Mouse (Mus musculus) activated CD4-positive, CD25-positive, alpha-beta regulatory T cell (primary cell): ENCODE measurements around the gene Hba-a2. TPM values are rescaled to one million over a fixed set of nuclear protein-coding genes. Genes with fewer than 3 reads are reported as not detected.

ENCODE experiments used
- polyA plus RNA-seq, 2 experiments: library from polyadenylated mRNA; unstranded; fragments of 100-300 nt; shearing (Covaris generic); gene quantifications; one replicate each; pipeline ENCODE4 v1.2.1; 2017

Hba-a2 gene
- 100 to 1,000 TPM; 293 to 315 TPM for polyA plus RNA-seq

GRCm38 (mm10) chr11:32296203-32296602 is at the start of gene Hba-a2:
Gene Hba-a2, plus strand, starts transcription at chr11:32296489.

GRCm38 (mm10) chr11:32267188-32267884 is 29.0 kb upstream of the Hba-a2 start, which contains the start of gene Nprl3:
Gene Nprl3, minus strand, starts transcription at chr11:32267707.

GRCm38 (mm10) chr11:32276347-32276746 is 19.9 kb upstream of the Hba-a2 start, which contains the start of gene Hba-x:
Gene Hba-x, plus strand, starts transcription at chr11:32276400.

GRCm38 (mm10) chr11:32283091-32283777 is 13.1 kb upstream of the Hba-a2 start, which contains the start of gene Hba-a1:
Gene Hba-a1, plus strand, starts transcription at chr11:32283511.

GRCm38 (mm10) chr11:32286695-32287492 is 9.4 kb upstream of the Hba-a2 start, which contains the start of gene Hbq1b:
Gene Hbq1b, plus strand, starts transcription at chr11:32286965.

GRCm38 (mm10) chr11:32299865-32300264 is 3.6 kb downstream of the Hba-a2 start, which contains the start of gene Hbq1a:
Gene Hbq1a, plus strand, starts transcription at chr11:32300069.

Other genes starting within 250 kb of the Hba-a2 start
- gene Il9r, start 96.2 kb upstream of the Hba-a2 start, polyA plus RNA-seq, result 10 to 100 TPM in 1 of 2 experiments, 1 to 10 TPM in 1; 7.2 to 23.8 TPM
- gene Snrnp25, start 91.1 kb upstream of the Hba-a2 start, polyA plus RNA-seq, result 10 to 100 TPM; 57.6 to 60.8 TPM
- 1 to 10 TPM in 1 of 2 experiments, under 1 TPM in 1; 0.15 to 2.6 TPM for gene Rhbdf1, start 74.2 kb upstream of the Hba-a2 start, polyA plus RNA-seq
- gene Mpg, start 70.0 kb upstream of the Hba-a2 start, polyA plus RNA-seq, result 10 to 100 TPM; 26.1 to 44.5 TPM
- 10 to 100 TPM; 44.2 to 46.7 TPM for gene Nprl3, start 28.8 kb upstream of the Hba-a2 start, polyA plus RNA-seq
- not detected for gene Hba-x, start 20.1 kb upstream of the Hba-a2 start, polyA plus RNA-seq
- gene Hba-a1, start 13.0 kb upstream of the Hba-a2 start, polyA plus RNA-seq, result 100 to 1,000 TPM; 183 to 235 TPM
- gene Hbq1b, start 9.5 kb upstream of the Hba-a2 start, polyA plus RNA-seq, result 1 to 10 TPM in 1 of 2 experiments, not detected in 1; 1.2 TPM
- gene Hbq1a, start 3.6 kb downstream of the Hba-a2 start, polyA plus RNA-seq, result not detected
- under 1 TPM; 0.20 to 0.45 TPM for gene Sh3pxd2b, start 51.3 kb downstream of the Hba-a2 start, polyA plus RNA-seq
- gene Ubtd2, start 158.9 kb downstream of the Hba-a2 start, polyA plus RNA-seq, result 1 to 10 TPM; 7.4 to 7.7 TPM
- gene Efcab9, start 235.6 kb downstream of the Hba-a2 start, polyA plus RNA-seq, result 1 to 10 TPM; 1.4 to 2.4 TPM
- 100 to 1,000 TPM; 163 to 258 TPM for gene Stk10, start 236.8 kb downstream of the Hba-a2 start, polyA plus RNA-seq